Mouse (Mus musculus) heart, postnatal 0 days (tissue): ENCODE measurements around the gene Gria4.

ENCODE experiments used
- CTCF ChIP-seq: IDR thresholded peaks from 2 replicates; pipeline ENCODE4 v1.5.1; 2016; ENCODE audit warnings: antibody characterized with exemption, control low read depth, low read depth
- EP300 ChIP-seq: IDR thresholded peaks from 2 replicates; pipeline ENCODE4 v1.6.1; 2016; ENCODE audit warnings: antibody characterized with exemption, low read depth

DNA sequence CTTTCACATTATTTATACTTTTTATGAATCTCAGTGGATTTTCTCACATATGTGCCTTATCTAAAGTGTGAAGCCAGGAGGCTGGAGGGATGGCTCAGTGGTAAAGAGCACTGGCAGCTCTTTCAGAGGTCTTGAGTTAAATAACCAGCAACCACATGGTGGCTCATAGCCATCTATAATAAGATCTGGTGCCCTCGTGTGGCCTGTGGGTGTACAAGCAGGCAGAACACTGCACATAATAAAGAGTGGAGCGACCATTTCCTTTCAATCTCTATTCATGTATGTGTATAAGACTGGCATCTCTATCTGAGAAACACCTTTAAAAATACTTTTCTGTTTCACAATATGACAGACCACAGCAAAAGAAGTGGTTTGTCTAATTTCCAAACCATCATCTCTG, 353.1 kb downstream of the Gria4 start:
- TF ChIP-seq CTCF, result peak; percentile 61
- no peak for TF ChIP-seq EP300
